Mouse (Mus musculus) megakaryocyte-erythroid progenitor cell, adult 5-6 weeks (primary cell): ENCODE data around the gene Padi2. TPM values are rescaled to one million over a fixed set of nuclear protein-coding genes. Genes with fewer than 3 reads are reported as not detected.
A peak's percentile ranks its signal among the peaks of the same experiment; 100 is the strongest.

Experiments
- ATAC-seq: replicated peaks from 2 replicates; pipeline ENCODE4 v1.8.0; 2016; ENCODE audit warnings: mild to moderate bottlenecking, inconsistent platforms; ENCODE audit not compliant: severe bottlenecking, poor library complexity, low FRiP score, low TSS enrichment
- total RNA-seq, 2 experiments: library from RNA; stranded (forward) in 1 of 2; stranded (reverse) in 1 of 2; fragments of 200-1000, 215-1000 nt in 1 of 2; fragments of >200 nt in 1 of 2; fragmentation: Nextera tagmentation in 1 of 2; gene quantifications; 2 replicates each; pipeline ENCODE4 v1.2.3; 2014 to 2017

The Padi2 gene
- 1.3 and 1.6 TPM in 2 replicates for total RNA-seq (2014; fragmentation: Nextera tagmentation)
- 2.9 and 3.8 TPM in 2 replicates for total RNA-seq (2017)

DNA sequence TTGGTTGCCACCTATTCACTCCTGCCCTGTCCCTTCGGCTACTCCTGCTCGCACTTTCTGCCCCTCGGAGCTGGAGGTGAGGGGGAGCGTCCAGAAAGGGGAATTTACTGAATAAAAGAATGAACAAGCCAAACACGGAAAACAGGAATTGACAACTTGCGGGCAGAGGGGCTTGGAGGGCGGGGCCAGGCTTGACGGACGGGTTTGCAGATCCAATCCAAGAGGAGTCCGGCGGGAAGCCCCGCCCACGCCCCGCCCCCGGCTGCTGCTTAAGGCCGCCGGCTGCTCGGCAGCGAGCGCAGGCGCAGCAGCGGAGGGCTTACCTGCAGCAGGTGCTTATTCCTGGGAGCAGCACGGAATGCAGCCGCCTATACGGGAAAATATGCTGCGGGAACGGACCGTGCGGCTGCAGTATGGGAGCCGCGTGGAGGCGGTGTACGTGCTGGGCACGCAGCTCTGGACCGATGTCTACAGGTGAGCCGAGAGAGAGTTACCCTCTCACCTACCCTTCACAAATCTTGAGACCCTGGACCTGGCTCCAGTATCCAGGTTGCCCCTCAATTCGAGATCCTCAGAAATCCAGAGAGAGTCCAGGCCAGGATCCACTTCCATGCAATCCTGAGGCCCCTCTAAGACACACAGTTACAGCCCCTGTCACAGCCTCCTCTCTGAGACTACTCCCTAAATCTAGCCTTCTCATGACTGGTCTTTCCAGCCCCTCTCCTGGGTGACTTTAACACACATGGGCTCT lies at the start of gene Padi2:
Gene Padi2, plus strand, starts transcription at position 269 of the 751 bp plus-strand sequence.
- peak; percentile 43 for ATAC-seq

DNA sequence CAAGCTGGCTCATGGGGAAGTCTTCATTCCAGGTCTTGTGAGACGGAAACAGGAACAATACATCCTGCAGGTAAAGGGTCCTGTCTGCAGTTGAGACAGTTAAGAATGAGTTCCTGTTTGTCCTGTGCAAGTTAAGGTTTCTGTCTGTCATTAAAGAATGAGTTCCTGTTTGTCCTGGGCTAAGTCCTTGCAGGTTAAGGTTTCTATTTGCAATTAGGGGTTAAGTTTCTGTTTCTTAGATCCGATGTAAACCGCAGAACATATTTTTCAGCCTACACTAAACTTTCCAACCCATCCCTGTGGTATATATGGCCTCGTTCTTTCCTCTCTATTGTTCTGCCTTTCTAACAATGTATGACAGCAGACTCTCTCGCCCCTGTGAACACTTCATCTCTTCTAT lies 49.1 kb upstream of the Padi2 start:
- no peak for ATAC-seq

DNA sequence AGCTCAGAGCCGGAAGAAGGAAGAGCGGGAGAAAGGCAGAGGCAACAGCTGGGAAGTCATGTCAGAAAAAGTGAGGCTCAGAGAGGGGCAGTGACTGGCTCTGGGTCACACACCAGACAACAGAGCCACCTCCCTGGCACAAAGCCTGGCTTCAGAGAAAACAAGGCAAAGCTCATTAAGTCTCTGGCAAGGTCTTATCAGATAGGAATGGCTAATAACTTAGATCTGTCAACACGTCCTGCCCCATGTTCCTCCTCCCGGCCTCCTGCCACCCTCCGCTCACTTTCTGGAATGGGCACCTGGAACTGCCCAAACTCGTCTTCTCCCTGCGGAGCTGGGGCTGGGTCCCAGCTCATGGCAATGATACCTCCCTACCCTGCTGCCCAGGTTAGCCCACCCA lies 48.3 kb upstream of the Padi2 start:
- ATAC-seq: no peak

DNA sequence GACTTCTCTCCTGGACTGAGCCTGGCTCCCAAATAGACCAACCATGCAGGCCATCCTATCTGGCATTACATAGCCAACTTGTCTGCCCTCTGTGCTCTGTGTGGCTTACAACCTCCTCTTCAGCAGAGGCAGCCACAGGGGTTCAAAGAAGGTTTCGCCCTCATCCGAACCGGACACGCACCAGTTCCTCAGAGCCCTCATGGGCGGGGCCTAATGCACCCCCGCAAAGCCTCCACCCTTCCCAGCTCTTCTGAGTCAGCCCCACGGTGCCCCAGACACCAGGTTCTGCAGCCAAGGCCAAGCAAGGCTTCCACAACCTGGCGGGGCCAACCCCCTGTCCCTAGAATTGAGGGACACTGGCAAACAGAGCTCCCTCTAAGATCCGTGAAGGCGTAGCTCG lies 46.9 kb upstream of the Padi2 start:
- ATAC-seq: no peak

DNA sequence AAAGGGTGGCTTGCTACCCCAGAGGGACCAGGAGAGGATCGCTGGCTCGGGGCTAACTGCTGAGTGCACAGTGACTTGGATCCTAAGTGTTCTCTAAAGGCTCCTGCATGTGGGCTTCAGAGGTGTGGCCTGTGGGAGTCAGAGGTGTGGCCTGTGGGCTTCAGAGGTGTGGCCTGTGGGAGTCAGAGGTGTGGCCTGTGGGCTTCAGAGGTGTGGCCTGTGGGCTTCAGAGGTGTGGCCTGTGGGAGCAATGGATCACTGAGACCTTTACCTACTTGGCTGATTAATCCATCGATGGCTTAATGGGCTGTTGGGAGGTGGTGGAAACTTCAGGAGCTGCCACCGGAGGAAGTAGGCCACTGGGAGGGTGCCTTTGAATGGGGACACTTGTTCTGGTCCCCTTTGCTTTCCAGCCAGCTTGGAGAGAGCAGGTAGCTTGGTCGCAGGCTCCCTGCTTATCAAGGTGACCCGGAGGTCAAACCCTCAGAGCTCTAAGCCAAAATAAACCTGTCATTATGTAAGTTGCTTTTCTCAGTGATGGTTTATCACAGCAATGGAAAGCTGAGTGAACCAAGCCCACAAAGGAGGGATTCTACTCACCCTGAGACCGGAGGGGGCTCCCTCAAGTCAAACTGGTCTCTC lies 45.9 kb upstream of the Padi2 start:
- ATAC-seq: peak; percentile 86

DNA sequence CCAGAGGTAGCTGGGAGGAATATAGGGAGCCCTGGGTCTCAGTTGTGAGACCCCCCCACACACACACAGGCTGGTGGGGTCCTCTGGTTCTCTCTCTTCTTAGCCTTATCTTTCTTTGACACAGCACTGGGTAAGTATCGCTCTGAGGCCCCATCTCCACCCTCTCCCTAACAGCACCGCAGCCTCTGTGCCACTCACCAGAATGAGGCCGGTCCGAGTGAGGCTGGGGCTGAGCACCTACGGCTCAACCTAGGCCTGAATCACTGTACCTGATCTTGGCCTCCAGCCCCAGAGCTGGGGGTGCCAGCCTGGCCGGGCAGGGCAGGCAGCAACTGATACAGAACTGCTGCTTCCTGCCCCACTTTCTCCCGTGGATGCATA lies 45.4 kb upstream of the Padi2 start:
- peak; percentile 55 for ATAC-seq

DNA sequence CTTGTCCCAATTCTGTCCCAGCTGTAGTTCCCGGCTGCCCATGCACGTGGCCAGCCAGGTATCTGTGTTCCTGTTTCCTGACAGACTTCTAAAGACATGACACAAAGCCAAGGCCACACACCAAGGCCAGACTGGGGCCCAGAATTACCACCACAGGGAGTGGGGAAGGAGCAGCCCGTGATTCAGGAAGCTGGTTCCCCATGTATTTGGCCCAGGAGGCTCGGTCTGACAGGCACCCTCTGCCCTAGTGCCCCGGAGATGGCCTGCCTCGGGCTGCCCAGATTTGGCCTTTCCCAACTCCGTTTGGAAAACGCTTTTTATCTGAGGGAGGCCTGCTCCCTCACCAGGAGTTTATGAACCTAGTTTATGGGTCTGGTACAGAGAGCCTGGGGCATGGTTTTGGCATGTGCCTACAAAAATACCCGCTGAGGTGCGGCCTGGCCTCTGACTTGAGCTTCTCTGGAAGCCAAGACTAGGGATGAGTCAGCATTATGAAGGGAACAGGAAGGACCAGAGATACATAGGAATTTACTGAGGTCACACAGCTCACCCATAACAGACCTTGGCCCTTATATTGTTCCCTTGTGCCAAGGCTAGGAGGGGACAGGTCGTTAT lies 44.0 kb upstream of the Padi2 start:
- ATAC-seq: no peak

DNA sequence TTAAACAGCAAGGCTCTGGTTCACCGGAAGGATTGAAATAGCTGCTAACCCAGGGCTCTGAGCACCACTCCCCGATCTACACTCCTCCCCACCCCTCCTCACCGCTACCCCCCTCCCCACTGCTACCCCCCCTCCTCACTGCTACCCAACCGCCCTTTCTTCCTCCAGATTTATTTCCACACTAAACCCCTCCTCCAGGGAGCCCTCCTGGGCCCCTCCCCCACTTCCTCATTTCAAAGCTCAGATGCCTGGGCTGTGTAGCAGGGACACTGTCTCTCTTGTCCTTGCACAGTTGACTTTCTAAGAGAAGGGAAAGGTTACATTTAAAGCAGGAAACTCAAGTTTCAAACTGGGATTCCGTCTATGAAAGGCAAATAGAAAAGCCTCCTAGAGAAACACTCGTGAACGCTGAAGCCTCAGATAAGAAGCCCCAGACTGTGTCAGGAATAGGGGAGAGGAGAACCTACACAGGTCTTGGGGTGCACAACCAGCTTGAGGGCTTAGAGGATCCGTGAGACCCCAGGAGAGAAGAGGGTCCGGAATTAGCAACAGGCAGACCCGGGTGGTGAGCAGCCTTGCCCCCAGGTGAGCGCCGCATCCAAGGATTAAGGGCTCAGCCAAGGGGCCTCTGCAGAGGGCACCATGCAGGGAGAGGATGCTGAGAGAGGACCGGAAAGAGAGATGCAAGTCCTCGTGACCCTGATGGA lies 37.5 kb upstream of the Padi2 start:
- no peak for ATAC-seq

DNA sequence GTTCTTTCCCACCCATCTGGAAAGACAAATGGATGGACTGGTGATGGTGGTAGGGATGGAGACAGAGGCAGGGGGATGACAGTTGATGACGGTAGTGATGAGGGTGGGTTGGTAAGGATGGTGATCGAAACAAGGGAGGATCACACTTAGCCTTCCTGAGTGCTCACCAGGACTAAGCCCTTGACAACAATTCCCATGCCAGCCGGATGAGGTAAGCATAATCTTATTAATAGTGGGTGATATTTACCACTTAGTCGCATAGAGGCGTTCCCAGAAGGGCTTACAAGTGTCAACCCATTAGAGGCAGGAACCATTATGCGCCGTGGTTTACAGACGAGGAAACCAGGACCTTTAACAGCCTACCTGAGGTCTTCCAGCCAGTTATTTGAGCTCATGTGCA lies 36.2 kb upstream of the Padi2 start:
- ATAC-seq: no peak

DNA sequence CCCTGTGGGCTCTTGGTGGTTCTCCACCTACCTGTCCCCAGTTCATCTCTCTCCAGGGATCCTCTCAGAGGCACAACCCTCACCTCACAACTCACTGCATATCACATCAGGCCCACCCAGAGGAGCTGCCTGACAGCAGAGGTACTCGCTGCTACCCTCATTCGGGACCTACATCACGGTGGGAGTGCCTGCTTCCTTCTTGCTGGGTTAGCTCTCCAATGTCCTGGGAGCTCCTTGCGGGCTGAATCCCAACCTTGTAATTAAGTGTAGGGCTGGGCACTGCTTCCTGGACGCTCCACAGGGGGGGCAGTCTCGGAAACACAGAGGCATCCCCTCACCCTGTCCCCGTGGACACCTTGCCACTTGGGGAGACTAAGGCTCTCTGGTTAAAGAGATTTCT lies 35.3 kb upstream of the Padi2 start:
- no peak for ATAC-seq

DNA sequence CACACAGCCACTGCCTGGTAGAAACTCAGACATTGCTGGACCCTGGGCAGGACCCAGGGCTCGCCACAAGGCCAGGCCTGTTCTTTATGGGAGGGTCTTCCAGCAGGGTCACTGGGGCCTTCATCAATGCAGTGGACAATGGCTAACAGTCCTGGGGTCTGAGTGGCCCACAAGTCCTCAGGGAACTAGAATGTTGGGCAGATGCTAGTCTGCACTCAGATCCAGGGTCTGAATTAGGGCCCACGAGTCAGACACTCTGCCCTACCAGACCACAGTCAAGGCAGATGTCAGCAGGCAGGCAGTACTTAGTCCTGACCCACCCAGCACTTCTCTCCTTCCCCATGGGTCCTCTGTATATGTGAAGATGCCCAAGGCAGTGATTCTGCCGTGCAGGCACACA lies 34.8 kb upstream of the Padi2 start:
- ATAC-seq: no peak

DNA sequence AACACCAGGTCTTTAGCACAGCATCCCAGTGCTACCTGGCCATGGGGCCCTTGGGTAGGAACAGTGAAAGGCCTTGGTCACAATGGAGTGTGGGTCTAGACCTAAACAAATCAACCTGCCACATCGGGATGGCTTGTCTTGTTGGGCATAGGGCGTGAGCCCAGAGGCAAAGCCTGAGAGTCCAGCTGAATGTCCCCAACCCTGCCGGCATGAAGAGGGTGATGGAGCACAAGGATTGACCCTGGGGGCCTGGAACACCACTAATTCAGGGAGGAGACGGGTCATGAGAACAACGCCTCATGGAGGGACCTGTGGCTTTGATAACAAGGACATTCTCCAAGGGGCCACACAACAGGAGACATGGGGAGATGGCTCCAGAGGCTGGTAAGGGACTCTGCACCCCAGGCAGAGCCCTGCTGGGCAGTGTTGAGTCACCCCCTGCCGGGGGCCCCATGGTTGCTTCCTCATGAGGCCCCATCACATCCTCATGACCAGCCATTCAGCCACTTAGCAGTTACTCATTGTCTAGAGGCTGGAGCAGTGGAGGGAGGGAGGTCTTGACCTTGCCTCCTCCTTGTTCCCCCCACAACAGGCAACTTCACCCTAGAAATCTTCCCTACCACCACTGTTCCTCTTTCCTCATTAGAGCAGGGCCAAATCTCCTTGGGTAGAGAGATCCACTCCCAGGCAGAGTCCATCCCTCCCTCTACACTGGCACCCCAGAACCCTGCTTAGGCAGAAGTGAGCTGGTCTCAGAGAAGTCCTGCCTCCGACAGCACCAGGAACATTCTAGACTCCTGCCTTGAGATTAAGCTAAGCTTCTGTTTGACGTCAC lies 34.1 kb upstream of the Padi2 start:
- ATAC-seq: no peak

DNA sequence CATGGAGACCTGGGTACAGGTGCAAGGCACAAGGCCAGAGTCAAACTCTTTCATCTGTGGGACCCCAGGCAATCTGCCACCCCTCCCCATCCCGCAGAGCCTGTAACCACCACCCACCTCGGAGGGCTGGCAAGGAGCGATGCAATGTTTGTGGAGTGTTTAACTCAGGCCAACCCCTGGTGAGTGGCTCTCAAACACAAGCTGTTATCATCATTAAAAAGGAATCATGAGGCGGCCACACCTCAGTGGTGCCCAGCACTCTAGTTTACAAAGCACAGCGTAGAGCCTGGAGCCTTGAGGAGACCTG lies 33.5 kb upstream of the Padi2 start:
- ATAC-seq: no peak

DNA sequence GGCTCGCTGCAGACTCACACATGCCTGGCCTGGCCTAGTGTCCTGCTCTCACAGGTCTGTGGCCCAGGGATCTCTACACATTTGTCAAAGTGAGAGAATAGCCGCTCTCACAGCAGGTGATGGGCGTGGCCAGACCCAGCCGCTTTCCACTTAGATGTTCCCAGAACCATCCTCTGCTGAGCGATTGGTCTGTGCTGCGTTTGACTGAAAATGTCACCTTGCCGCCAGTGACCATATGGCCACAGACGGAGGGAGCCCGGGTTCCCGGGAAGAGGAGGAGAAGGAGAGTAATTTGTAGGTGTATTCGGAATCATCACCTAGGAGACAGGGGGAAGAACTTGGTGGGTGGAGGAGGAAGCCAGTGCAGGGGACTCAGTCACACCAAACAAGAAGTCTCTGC lies 33.1 kb upstream of the Padi2 start:
- ATAC-seq: no peak

DNA sequence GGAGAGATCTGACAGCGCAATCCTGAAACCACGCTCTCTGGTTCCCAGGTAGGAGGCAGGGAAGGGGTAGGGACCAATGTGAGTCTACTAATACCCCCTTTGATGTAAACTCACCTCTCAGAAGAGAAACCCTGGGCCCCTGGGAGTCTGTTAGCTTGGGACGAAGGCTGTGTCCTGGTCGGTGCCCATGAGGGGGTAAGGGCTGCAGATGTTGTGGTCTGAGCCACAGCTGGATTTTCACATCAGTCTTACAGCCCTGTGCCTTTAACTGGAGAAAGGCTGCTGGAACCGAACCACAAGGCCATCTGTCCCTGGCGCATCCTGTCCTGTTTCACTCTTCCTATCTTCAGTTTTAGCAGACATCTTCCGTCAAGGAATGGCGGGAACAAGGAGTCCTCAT lies 30.0 kb upstream of the Padi2 start:
- ATAC-seq: no peak

DNA sequence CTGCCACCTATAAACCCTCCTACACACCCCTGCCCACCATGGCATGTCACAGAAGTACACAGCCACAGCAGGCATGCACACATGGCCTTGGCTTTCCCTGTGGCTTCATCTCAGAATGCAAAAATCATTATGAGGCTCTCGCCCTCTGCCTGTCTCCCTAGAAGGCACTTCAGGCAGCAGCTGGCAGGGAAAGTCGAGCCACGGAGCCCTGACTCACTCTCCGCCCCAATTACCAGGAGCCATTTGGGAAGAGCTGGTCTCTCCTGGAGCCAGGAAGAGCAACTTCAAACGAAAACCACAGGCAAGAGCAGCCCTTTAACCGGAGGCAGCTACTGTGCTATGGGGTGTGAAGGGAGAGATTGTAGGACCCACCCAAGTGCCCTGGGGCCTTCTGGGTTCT lies 29.5 kb upstream of the Padi2 start:
- ATAC-seq: no peak

DNA sequence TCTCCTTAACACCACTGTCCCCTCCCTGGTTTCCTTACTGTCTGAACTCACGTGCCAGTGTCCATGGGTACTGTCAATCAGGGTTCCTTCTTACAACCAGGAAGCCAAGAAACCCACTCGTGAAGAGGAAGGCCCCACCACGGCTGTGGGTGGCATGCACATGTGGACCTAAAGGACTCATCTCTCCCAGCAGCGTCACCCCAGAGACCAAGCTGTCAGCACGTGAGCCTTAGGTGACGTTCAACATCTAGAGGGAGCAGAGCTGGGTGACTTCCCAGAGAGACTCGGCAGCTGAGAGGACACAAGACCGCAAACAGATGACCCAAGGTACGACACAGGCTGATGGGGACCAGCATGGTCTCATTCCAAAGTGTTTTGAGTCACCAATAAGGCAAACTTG lies 28.7 kb upstream of the Padi2 start:
- no peak for ATAC-seq

DNA sequence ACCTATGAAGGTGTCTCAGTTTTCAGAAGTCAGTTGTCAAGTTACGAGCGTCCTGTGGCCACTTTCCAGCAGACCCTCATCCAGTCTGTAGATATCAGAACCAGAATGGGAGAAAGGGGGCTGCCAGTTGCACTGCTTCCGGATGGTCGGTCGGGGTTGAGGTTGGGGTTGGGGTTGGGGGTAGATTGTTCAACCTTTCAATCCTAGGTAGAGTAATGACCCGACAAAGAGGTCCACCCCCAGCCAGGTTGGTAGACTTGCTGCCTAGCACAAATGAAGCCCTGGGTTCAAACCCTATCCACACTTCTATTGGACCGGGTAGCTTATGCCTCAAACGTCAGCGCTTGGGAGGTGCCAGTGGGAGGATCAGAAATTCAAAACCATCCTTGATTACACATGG lies 27.5 kb upstream of the Padi2 start:
- ATAC-seq: no peak

DNA sequence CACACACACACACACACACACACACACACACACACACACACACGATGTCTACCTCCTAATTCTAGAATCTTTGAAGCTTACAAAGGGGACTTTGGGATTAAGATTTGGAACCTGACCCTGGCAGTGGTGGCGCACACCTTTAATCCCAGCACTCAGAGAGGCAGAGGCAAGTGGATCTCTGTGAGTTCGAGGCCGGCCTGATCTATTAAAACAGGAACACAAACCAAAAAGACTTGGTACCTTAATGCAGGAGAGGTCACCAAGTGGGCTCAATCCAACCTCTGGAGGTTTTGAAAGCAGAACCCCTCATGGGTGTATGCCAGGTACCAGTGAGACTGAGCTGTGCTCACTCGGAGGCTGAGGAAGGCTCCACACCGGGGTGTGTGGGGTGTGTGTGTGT lies 27.0 kb upstream of the Padi2 start:
- ATAC-seq: no peak

DNA sequence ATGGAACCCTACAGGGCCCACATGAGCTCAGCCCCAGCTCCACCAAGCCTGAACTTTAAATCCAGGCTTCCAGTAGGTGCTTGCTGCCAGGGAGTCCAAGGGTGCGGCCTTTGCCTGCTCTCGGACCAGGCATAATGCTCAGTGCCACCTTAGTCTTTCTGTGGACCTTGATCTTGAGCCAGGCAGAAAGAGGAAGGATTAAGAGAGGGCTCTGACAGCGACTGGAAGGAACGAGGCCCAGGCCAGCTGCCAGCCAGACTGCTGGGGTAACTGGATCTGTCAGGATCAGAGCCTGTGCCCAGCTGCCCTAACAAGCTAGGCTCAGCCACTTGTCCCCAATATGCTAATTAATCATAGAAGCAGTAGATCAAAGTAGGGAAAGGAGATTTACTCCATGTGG lies 26.4 kb upstream of the Padi2 start:
- ATAC-seq: no peak
